Mouse (Mus musculus) thymus, adult 2 months (tissue): ENCODE results near the gene Pex12. TPM values are rescaled to one million over a fixed set of nuclear protein-coding genes. Genes with fewer than 3 reads are reported as not detected.

Experiments
- DNase-seq: peaks from one replicate; pipeline ENCODE4 v3.0.0; 2021
- H3K27ac ChIP-seq: fragments of 200-500 bp; 2 replicates; pipeline ENCODE4 v1.5.1; 2012; ENCODE audit warnings: low read length, control low read depth; ENCODE audit not compliant: control insufficient read depth, insufficient read depth
- H3K27me3 ChIP-seq: fragments of 200-500 bp; 2 replicates; pipeline ENCODE4 v1.6.1; 2012; ENCODE audit warnings: mild to moderate bottlenecking, low read length, moderate library complexity, mixed read lengths; ENCODE audit not compliant: control insufficient read depth, insufficient read depth
- H3K36me3 ChIP-seq: fragments of 200-500 bp; 2 replicates; pipeline ENCODE4 v1.6.1; 2012; ENCODE audit warnings: mild to moderate bottlenecking, low read length, moderate library complexity; ENCODE audit not compliant: control insufficient read depth, insufficient read depth
- H3K4me1 ChIP-seq: fragments of 200-500 bp; replicated peaks from 2 replicates; pipeline ENCODE4 v1.6.1; 2012; ENCODE audit warnings: low read length; ENCODE audit not compliant: control insufficient read depth, insufficient read depth
- H3K4me3 ChIP-seq: fragments of 200-500 bp; 2 replicates; pipeline ENCODE4 v1.5.1; 2012; ENCODE audit warnings: mild to moderate bottlenecking, low read length, control low read depth, moderate library complexity; ENCODE audit not compliant: control insufficient read depth, insufficient read depth
- CTCF ChIP-seq: fragments of 200-500 bp; IDR thresholded peaks from 2 replicates; pipeline ENCODE4 v1.5.1; 2012; ENCODE audit warnings: mild to moderate bottlenecking, control low read depth, low read length, moderate library complexity, borderline replicate concordance; ENCODE audit not compliant: control insufficient read depth, poor library complexity, insufficient read depth; ENCODE audit errors: extremely low read depth
- POLR2A ChIP-seq: fragments of 200-500 bp; IDR thresholded peaks from 2 replicates; pipeline ENCODE4 v1.6.1; 2012; ENCODE audit warnings: mild to moderate bottlenecking, low read length, control low read depth, moderate library complexity; ENCODE audit not compliant: control insufficient read depth, poor library complexity, insufficient read depth; ENCODE audit errors: extremely low read depth
- WGBS: fragments of 180-500 bp; shearing (Covaris S2); methylation state at CpG from one replicate; pipeline ENCODE4 v1.1.7; 2018; 5-methylcytosine and 5-hydroxymethylcytosine counted together
- polyA plus RNA-seq: library from polyadenylated mRNA; depleted of rRNA; stranded (reverse); fragments of >200 nt; gene quantifications from 2 replicates; pipeline ENCODE4 v1.2.3, GENCODE M21; 2012

The Pex12 gene
- polyA plus RNA-seq, 1 experiment = 9.2 TPM

DNA sequence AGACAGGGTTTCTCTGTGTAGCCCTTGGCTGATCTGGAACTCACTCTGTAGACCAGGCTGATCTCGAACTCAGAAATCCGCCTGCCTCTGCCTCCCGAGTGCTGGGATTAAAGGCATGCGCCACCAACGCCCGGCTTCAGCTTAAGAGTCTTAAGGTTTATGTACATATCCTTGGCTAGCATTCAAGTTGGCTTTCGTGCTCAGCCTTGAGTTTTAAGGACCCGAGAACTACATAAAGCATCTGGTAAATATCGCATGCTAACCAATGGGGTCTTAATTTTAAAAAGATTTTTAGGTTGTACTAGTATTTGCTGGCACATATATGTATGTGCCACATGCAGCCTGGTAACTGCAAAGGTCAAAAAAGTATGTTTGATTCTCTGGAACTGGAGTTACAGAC lies 2.7 kb downstream of the Pex12 start:
- Histone ChIP-seq H3K4me3 (no peak overlapping the region), H3K27me3 (no peaks in the 10 kb centered on the region), H3K4me1 (peaks cover 8% of the 10 kb centered on the region), H3K27ac (no peak overlapping the region), H3K36me3 (no peaks in the 10 kb centered on the region)
- WGBS = 97% methylated on average over 9 of the region's 9 CpGs
- no peak for DNase-seq
- TF ChIP-seq POLR2A = no peak
- no peak for TF ChIP-seq CTCF

GRCm38 (mm10) chr11:83298225-83299195 lies 3.9 kb downstream of the Pex12 start, which contains the start of gene Ap2b1:
TSS of gene Ap2b1 (plus strand) at chr11:83299024.
- Histone ChIP-seq H3K4me3 (peak within 1 kb of the TSS; percentile 60), H3K36me3 (no peaks in the 10 kb centered on the region), H3K27me3 (no peaks in the 10 kb centered on the region), H3K4me1 (peaks cover 6% of the 10 kb centered on the region), H3K27ac (peak within 1 kb of the TSS; percentile 66)
- 4% methylated on average over 56 of the region's 56 CpGs for WGBS
- TF ChIP-seq CTCF = 0 out of 2 replicates have a peak, but pooled peaks have one; percentile 35
- TF ChIP-seq POLR2A = peak; percentile 74
- DNase-seq = peak; percentile 94

DNA sequence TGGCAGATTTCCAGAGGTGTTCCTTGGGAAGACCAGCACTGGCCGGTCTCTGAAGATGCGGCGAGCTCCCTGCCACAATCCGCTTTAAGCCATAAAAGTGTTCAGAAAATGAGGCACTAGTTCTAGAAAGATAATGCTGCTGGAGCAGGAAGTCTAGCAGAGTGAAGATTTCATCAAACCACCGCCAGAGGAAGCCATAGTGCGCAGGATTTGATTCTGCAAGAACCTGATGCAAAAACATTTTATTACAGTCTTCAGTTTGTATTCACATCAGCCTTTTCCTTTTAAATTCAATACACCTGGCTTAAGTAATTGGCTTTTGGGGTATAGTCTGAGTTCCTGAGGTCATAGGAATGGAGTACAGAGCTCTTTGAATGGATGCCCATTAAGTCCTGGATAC lies 4.6 kb downstream of the Pex12 start:
- Histone ChIP-seq H3K4me3 (no peak overlapping the region), H3K27me3 (no peaks in the 10 kb centered on the region), H3K27ac (no peak overlapping the region), H3K4me1 (peaks cover 7% of the 10 kb centered on the region), H3K36me3 (no peaks in the 10 kb centered on the region)
- peak; percentile 15 for DNase-seq
- 84% methylated on average over 6 of the region's 6 CpGs for WGBS
- no peak for TF ChIP-seq CTCF
- no peak for TF ChIP-seq POLR2A

GRCm38 (mm10) chr11:83294133-83294532 lies 8.3 kb downstream of the Pex12 start:
- H3K4me3 ChIP-seq = no peak overlapping the region
- H3K4me1 ChIP-seq = peaks cover 9% of the 10 kb centered on the region
- H3K27me3 ChIP-seq = no peaks in the 10 kb centered on the region
- no peaks in the 10 kb centered on the region for H3K36me3 ChIP-seq
- WGBS = 97% methylated on average over 2 of the region's 2 CpGs
- TF ChIP-seq POLR2A = no peak
- TF ChIP-seq CTCF = no peak
- H3K27ac ChIP-seq = no peak overlapping the region
- DNase-seq = no peak

- no peak for TF ChIP-seq POLR2A
- TF ChIP-seq CTCF = no peak
- H3K36me3 ChIP-seq = no peaks in the 10 kb centered on the region
- H3K4me3 ChIP-seq = no peak overlapping the region
- H3K27ac ChIP-seq = no peak overlapping the region
- DNase-seq = no peak
- H3K4me1 ChIP-seq = peaks cover 8% of the 10 kb centered on the region
- WGBS = 98% methylated on average over 1 of the region's 1 CpGs
- no peaks in the 10 kb centered on the region for H3K27me3 ChIP-seq
Observed at GRCm38 (mm10) chr11:83293182-83293581, 9.2 kb downstream of the Pex12 start.

- 3% methylated on average over 5 of the region's 5 CpGs for WGBS
- H3K36me3 ChIP-seq = no peaks in the 10 kb centered on the region
- H3K27ac ChIP-seq = no peak overlapping the region
- no peak for TF ChIP-seq POLR2A
- TF ChIP-seq CTCF = no peak
- H3K4me1 ChIP-seq = peaks cover 4% of the 10 kb centered on the region
- peak overlapping the region; percentile 59 for H3K4me3 ChIP-seq
- DNase-seq = no peak
- no peaks in the 10 kb centered on the region for H3K27me3 ChIP-seq
Observed at GRCm38 (mm10) chr11:83292251-83292587, 10.2 kb downstream of the Pex12 start.
